Comparison of ENCODE assay signal across 9 mouse cellular contexts in the genomic region with DNA sequence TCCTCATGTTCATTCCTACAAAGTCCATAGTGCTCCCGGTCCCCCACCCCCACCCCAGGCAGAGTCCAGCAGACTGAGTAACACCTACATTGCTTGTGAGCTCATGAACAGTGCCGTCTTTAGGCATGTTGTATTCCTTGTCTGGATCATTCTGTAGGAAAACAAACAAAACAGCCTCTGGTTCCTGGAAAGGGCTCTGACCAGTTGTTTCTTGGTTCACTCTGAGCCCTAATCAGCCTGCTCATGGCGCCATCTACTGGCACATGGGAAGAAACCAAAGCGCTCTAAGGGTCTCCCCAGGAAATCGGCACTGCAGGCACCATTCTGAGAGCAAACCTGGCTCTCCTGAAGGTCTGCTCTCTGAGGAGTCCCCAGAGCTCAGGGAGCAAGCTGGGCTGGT. TPM values are rescaled to one million over a fixed set of nuclear protein-coding genes. Genes with fewer than 3 reads are reported as not detected.
DNase-seq lines count a peak whose midpoint lies in the region; ATAC-seq and TF ChIP-seq lines count a peak whose summit lies in the region.
"Had no signal": no experiment of that assay in that cellular context is flagged by ENCODE, and none has a peak within 500 bp of the region (broad histone marks: within the 10 kb centered on the region; RNA-seq: fewer than 3 reads in every experiment).

No protein-coding gene starts in this region.

- H3K27me3 ChIP-seq in heart, postnatal 0 days (ENCODE audit: control insufficient read depth, insufficient read depth, low read length), result no peaks in the 10 kb centered on the region
- no peaks in the 10 kb centered on the region for H3K27me3 ChIP-seq in C2C12 (ENCODE audit: control insufficient read depth, insufficient read depth, insufficient read length)

- no peak overlapping the region for H3ac ChIP-seq in C2C12 (ENCODE audit: control insufficient read depth, insufficient read length, low read depth)

- no peak overlapping the region for H3K4me2 ChIP-seq in heart, postnatal 0 days (ENCODE audit: low read depth, low read length)

- intact Hi-C loops in heart, postnatal 25 days (cut with DNase I), result loop anchor here (2.0 kb wide), 1 partner anchor 68 kb away; no protein-coding TSS in a partner anchor

- no peak overlapping the region for H3K27ac ChIP-seq in heart, postnatal 0 days (ENCODE audit: low read depth)

- no peaks in the 10 kb centered on the region for H3K79me2 ChIP-seq in C2C12 (ENCODE audit: control insufficient read depth, insufficient read depth)

- H3K9me3 ChIP-seq in heart, postnatal 0 days (replicated peaks; ENCODE audit: control insufficient read depth, low read length), result no peaks in the 10 kb centered on the region

- no peaks in the 10 kb centered on the region for H3K79me3 ChIP-seq in C2C12 (ENCODE audit: low read depth)

- no peak overlapping the region for H3K9ac ChIP-seq in heart, postnatal 0 days (replicated peaks; ENCODE audit: low read depth, low read length)

- H3K4me1 ChIP-seq in heart, postnatal 0 days (ENCODE audit: control insufficient read depth, insufficient read depth), result no peaks in the 10 kb centered on the region

- no peak overlapping the region for H3K4me3 ChIP-seq in heart, postnatal 0 days (ENCODE audit: low read depth, low read length)
- no peak overlapping the region for H3K4me3 ChIP-seq in C2C12 (ENCODE audit: insufficient read depth, poor library complexity, severe bottlenecking)
- H3K4me3 ChIP-seq: myocyte had no signal

- TF ChIP-seq EP300 in heart, postnatal 0 days (IDR thresholded peaks at IDR 0.05; ENCODE audit: low read depth), result no peak

- DNase-seq in heart, postnatal 0 days (ENCODE audit: low spot score), result peak; percentile 73
- no peak for DNase-seq in heart, postnatal 25 days (ENCODE audit: low spot score)
- DNase-seq in T-cell, adult 2 months (ENCODE audit: low spot score), result peak; percentile 20
- peak; percentile 82 for DNase-seq in kidney, postnatal 10 days
- peak; percentile 62 for DNase-seq in yolk sac, embryonic 10.5 days (ENCODE audit: low spot score)

- peaks cover 70% of the 10 kb centered on the region for H3K36me3 ChIP-seq in heart, postnatal 0 days (replicated peaks; ENCODE audit: control insufficient read depth, insufficient read depth, low read length)
- peaks cover 11% of the 10 kb centered on the region for H3K36me3 ChIP-seq in C2C12 (ENCODE audit: control insufficient read depth, insufficient read depth)

- ATAC-seq in heart, postnatal 0 days (ENCODE audit: insufficient read depth, low read depth), result peak; percentile 32; the same call in 1 of the 2 replicates
- peak; percentile 39; the same call in 1 of the 2 replicates for ATAC-seq in erythroid progenitor cell, adult 5-6 weeks (replicated peaks; ENCODE audit: low FRiP score, poor library complexity, severe bottlenecking)
- peak; percentile 78 for ATAC-seq in megakaryocyte progenitor cell, adult 5-6 weeks (replicated peaks; ENCODE audit: poor library complexity)

- WGBS in heart, postnatal 0 days, result 35% methylated on average over 5 of the region's 5 CpGs

- peak; percentile 75 for TF ChIP-seq CTCF in heart, postnatal 0 days (IDR thresholded peaks at IDR 0.05; ENCODE audit: low read depth)
- TF ChIP-seq CTCF in C2C12 (IDR thresholded peaks at IDR 0.05; ENCODE audit: control insufficient read depth, insufficient read depth, insufficient read length), result peak; percentile 42

TF ChIP-seq in C2C12, 6 proteins besides CTCF, POLR2A, EP300 and RAD21:
- TF ChIP-seq CEBPB (IDR thresholded peaks at IDR 0.05; ENCODE audit: low read depth) (no peak), MYOD1 (IDR thresholded peaks at IDR 0.05; ENCODE audit: control insufficient read depth, insufficient read length, low read depth) (no peak), FOSL1 (IDR thresholded peaks at IDR 0.05; ENCODE audit: insufficient read depth, low read length, poor library complexity, severe bottlenecking) (no peak), USF1 (IDR thresholded peaks at IDR 0.05; ENCODE audit: low read depth) (no peak), MAX (IDR thresholded peaks at IDR 0.05) (no peak), MYOG (IDR thresholded peaks at IDR 0.05; ENCODE audit: control insufficient read depth, extremely low read depth, insufficient read length) (no peak)
TF ChIP-seq in C2C12: peak in this region for 0.

RNA-seq across cellular contexts. Expression of a gene that starts 12.7 kb away (rescaled TPM):
- total RNA-seq in heart, postnatal 0 days (2014; rRNA removed; ENCODE audit: low replicate concordance), result 37.6 and 94.7 TPM in 2 replicates
- polyA plus RNA-seq in heart, postnatal 0 days (2015; fragmentation: Nextera tagmentation; extraction: Ambion mirVana), result 43.9 and 48.7 TPM in 2 replicates
- 10 to 100 TPM; 42.8 to 43.9 TPM for total RNA-seq in heart, postnatal 25 days (2021)
- 31.5 TPM for polyA plus RNA-seq in C2C12 (2012; fragmentation: generic; extraction: Trizol)
- 7.6 and 8.4 TPM in 2 replicates for total RNA-seq in erythroid progenitor cell, adult 5-6 weeks (2015; ENCODE audit: low replicate concordance)
- 7.4 and 57.7 TPM in 2 replicates for total RNA-seq in erythroid progenitor cell, adult 5-6 weeks (2017; ENCODE audit: low replicate concordance)
- 29.1 and 44.3 TPM in 2 replicates for total RNA-seq in megakaryocyte progenitor cell, adult 5-6 weeks (2015)
- total RNA-seq in megakaryocyte progenitor cell, adult 5-6 weeks (2017), result 21.7 and 22.1 TPM in 2 replicates

RNA-seq across cellular contexts. Expression of a gene that starts 13.6 kb away (rescaled TPM):
- total RNA-seq in heart, postnatal 0 days (2014; rRNA removed; ENCODE audit: low replicate concordance), result not detected in 2 replicates
- polyA plus RNA-seq in heart, postnatal 0 days (2015; fragmentation: Nextera tagmentation; extraction: Ambion mirVana), result 0.05 TPM in 2 replicates
- total RNA-seq in heart, postnatal 25 days (2021), result not detected
- 0.85 TPM for polyA plus RNA-seq in C2C12 (2012; fragmentation: generic; extraction: Trizol)
- not detected in 2 replicates for total RNA-seq in erythroid progenitor cell, adult 5-6 weeks (2015; ENCODE audit: low replicate concordance)
- total RNA-seq in erythroid progenitor cell, adult 5-6 weeks (2017; ENCODE audit: low replicate concordance), result not detected in 2 replicates
- not detected in 2 replicates for total RNA-seq in megakaryocyte progenitor cell, adult 5-6 weeks (2015)
- not detected in 2 replicates for total RNA-seq in megakaryocyte progenitor cell, adult 5-6 weeks (2017)

RNA-seq across cellular contexts. Expression of a gene that starts 20.3 kb away (rescaled TPM):
- 28.1 and 33.6 TPM in 2 replicates for total RNA-seq in heart, postnatal 0 days (2014; rRNA removed; ENCODE audit: low replicate concordance)
- 47.8 and 48.2 TPM in 2 replicates for polyA plus RNA-seq in heart, postnatal 0 days (2015; fragmentation: Nextera tagmentation; extraction: Ambion mirVana)
- 10 to 100 TPM; 61.9 to 62.9 TPM for total RNA-seq in heart, postnatal 25 days (2021)
- polyA plus RNA-seq in C2C12 (2012; fragmentation: generic; extraction: Trizol), result 81.9 TPM
- total RNA-seq in erythroid progenitor cell, adult 5-6 weeks (2015; ENCODE audit: low replicate concordance), result 13.7 and 18.9 TPM in 2 replicates
- total RNA-seq in erythroid progenitor cell, adult 5-6 weeks (2017; ENCODE audit: low replicate concordance), result 18.2 and 21.3 TPM in 2 replicates
- 59.1 and 65.6 TPM in 2 replicates for total RNA-seq in megakaryocyte progenitor cell, adult 5-6 weeks (2015)
- 63.1 and 67.3 TPM in 2 replicates for total RNA-seq in megakaryocyte progenitor cell, adult 5-6 weeks (2017)

RNA-seq across cellular contexts. Expression of a gene that starts 40.9 kb away (rescaled TPM):
- total RNA-seq in heart, postnatal 0 days (2014; rRNA removed; ENCODE audit: low replicate concordance), result 2.7 TPM in 1 of 2 replicates, not detected in the other
- 0.04 and 1.0 TPM in 2 replicates for polyA plus RNA-seq in heart, postnatal 0 days (2015; fragmentation: Nextera tagmentation; extraction: Ambion mirVana)
- total RNA-seq in heart, postnatal 25 days (2021), result not detected
- 0.14 TPM for polyA plus RNA-seq in C2C12 (2012; fragmentation: generic; extraction: Trizol)
- not detected in 2 replicates for total RNA-seq in erythroid progenitor cell, adult 5-6 weeks (2015; ENCODE audit: low replicate concordance)
- 0.83 TPM in 1 of 2 replicates, not detected in the other for total RNA-seq in erythroid progenitor cell, adult 5-6 weeks (2017; ENCODE audit: low replicate concordance)
- not detected in 2 replicates for total RNA-seq in megakaryocyte progenitor cell, adult 5-6 weeks (2015)
- not detected in 2 replicates for total RNA-seq in megakaryocyte progenitor cell, adult 5-6 weeks (2017)

RNA-seq across cellular contexts. Expression of a gene that starts 56.4 kb away (rescaled TPM):
- 2.1 and 3.4 TPM in 2 replicates for total RNA-seq in heart, postnatal 0 days (2014; rRNA removed; ENCODE audit: low replicate concordance)
- polyA plus RNA-seq in heart, postnatal 0 days (2015; fragmentation: Nextera tagmentation; extraction: Ambion mirVana), result 0.45 TPM in 2 replicates
- total RNA-seq in heart, postnatal 25 days (2021), result under 1 TPM; 0.75 to 0.98 TPM
- polyA plus RNA-seq in C2C12 (2012; fragmentation: generic; extraction: Trizol), result 0.13 TPM
- not detected in 2 replicates for total RNA-seq in erythroid progenitor cell, adult 5-6 weeks (2015; ENCODE audit: low replicate concordance)
- total RNA-seq in erythroid progenitor cell, adult 5-6 weeks (2017; ENCODE audit: low replicate concordance), result not detected in 2 replicates
- total RNA-seq in megakaryocyte progenitor cell, adult 5-6 weeks (2015), result 0.05 and 0.24 TPM in 2 replicates
- total RNA-seq in megakaryocyte progenitor cell, adult 5-6 weeks (2017), result 1.2 and 2.0 TPM in 2 replicates
